Mouse (Mus musculus): ENCODE data around the gene Txndc11. TPM values are rescaled to one million over a fixed set of nuclear protein-coding genes. Genes with fewer than 3 reads are reported as not detected.

Txndc11 gene
- total RNA-seq, 1 experiment from 2014 or later = 42.1 TPM

- DNase-seq = no peak
Measured at GRCm38 (mm10) chr16:11104905-11105304, 29.5 kb downstream of the Txndc11 start.

GRCm38 (mm10) chr16:11097301-11097700 lies 37.1 kb downstream of the Txndc11 start:
- DNase-seq = no peak

DNA sequence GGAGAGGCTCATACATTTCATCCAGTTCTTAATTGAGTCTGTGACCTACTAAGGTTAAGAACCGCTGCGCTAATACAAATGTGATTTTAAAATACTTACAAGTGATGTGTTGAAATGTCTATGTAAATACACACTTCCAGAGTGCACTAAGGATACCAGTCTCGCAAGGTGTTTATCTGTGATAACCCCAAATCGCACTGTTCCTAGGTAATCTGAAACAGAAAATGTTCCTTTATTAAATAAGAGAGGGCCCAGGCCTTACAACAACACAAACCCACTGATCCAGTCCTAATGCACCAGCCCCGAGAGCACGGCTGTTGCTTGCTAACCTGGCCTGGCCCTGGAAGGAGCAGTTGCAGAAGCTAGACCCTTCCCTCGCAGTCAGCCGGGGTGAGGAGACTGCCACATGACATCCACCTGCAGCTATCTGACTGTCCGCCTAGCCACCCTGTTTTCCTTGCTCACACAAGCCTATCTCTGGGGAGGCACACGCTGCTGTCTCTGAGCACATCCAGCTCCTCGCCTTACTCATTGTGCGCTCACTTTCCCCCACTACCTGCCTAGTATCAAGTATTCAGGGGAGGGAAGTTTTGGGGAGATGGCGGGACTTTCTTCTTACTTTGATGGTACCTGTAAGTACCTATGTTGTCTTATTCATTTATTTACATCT lies 40.6 kb downstream of the Txndc11 start:
- no peak for DNase-seq

DNA sequence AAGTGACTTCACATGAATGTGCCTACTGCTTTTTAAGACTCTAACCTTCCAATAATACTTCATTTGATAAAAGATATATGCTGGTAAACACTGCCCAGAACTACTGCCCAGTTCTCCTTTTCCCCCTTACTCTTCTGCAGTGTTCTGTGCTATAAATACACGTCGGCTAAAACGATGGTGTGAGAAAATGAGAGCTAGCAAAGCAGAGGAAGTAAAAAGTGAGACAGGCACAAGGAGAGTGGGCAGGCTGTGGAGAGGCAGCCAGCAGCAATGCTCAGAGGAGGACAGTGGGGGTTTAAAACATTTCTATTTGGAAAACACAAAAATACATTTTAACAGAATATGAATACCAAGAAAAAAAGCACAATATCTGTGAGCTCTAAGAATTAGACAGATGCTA lies 41.9 kb downstream of the Txndc11 start:
- DNase-seq = no peak

DNA sequence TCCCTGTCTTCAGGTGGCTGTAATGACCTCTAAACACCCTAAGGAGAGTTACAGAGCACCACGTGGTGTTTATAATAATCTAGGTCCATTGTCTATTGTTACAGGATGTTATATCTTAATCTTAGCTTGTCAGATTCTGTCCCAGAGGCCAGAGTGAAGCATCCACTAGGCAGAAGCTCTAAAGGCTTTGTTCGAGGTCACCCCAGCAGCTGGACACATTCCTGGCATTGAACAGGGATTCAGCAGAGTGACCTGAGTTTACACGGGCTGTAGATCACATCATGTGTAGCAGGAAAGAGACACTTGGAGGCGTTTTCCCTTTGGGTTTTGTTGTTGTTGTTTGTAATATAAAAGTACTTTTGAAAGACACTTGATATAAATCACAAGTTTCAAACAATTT lies 42.4 kb downstream of the Txndc11 start:
- DNase-seq = peak; percentile 40

DNA sequence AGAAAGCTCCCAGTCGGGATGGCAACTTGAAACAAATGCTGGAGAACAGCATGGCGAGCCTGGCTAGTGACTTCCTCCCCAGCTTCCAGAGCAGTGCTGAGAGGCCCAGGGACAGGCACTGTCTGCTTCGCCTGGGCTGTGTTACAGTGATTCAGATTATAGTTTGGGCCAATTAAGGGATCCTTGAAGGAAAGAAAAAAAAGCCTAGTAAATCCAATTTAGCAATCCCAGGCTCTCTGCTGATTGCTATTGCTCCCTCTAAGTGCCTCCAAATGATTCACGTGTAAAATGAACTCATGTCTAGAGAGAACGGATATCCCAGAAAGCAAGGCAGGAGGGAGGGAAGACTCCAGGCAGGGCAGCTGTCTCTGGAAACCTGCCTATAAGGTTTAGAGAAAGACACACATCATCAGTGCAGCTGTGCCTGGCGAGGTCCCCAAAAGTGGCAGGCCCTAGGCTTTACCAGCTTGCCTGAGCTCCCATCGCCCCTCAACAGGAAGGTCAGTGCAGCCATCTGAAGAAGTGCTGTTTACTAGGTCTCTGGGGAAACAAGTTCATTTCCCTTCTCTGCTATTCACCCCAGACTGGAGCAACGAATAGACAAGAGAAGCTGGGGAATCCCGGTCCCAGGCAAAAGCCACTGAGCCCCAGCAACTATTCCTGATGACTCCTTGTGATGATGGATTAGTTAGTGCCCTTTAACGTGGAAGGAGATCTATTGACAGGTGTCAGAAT lies 43.4 kb downstream of the Txndc11 start:
- DNase-seq = peak; percentile 19

- DNase-seq = no peak
Measured at GRCm38 (mm10) chr16:11086856-11087588, 47.4 kb downstream of the Txndc11 start.

GRCm38 (mm10) chr16:11086299-11086698 lies 48.2 kb downstream of the Txndc11 start:
- no peak for DNase-seq

DNA sequence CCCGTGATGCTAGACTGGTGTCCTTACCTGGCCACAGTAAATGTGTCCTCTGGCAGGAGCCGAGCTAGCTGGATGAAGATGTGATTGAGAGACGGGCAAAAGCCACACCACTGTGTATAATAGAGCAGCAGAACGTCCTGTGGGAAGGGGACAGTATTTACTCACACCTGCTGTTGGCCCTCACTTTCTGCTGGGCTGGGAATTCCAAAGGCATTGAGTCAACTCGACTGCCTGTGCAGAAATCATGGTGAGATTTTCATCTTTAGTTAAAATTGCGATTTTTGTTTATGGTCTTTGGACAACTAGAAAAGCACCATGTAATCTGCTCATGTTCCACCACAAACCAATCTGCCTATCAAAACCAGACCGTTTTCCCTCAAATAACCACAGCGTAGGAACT lies 50.3 kb downstream of the Txndc11 start:
- no peak for DNase-seq

GRCm38 (mm10) chr16:11078216-11078869 lies 56.1 kb downstream of the Txndc11 start:
- DNase-seq = no peak

- DNase-seq = no peak
Measured at GRCm38 (mm10) chr16:11077601-11078201, 56.7 kb downstream of the Txndc11 start.

DNA sequence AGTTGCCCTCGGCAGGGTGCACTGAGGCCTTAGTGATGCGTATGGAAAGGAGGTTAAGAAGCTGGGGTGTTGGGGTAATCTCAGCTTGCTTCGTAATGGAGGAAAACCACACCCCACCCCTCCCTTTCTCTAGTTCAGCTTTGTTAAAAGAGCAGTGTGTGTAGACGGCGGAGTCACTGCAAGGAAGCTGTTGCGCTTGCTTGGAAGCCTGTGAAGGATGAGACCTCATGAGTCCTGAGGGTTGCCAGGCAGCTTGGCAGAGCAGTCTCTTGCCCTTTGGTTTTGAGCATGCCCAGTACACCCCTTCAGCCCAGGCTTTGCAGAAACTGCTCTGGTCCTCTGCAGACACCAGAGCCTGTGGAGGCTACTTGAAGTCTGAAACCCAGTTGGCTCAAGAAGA lies 61.4 kb downstream of the Txndc11 start:
- DNase-seq = peak; percentile 62

DNA sequence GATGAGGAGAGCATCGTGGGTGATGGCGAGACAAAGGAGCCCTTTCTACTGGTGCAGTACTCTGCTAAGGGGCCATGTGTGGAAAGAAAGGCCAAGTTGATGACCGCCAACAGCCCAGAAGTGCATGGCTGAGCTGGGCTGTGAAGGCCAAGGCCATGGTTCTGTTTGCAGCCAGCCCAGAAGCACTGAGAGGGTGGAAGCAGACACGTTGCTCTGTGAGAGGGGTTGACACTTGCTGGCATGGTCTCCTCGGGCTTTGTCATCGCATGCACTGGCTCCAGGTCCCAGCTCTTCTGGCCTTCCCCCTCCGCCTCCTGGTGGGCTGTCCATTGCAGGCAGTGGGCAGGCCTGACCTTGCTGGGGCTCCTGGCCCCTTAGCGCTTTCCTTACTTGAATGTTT lies 62.0 kb downstream of the Txndc11 start:
- peak; percentile 76 for DNase-seq

GRCm38 (mm10) chr16:11071887-11072286 lies 62.6 kb downstream of the Txndc11 start:
- no peak for DNase-seq

- peak; percentile 58 for DNase-seq
Measured at GRCm38 (mm10) chr16:11071176-11071575, 63.3 kb downstream of the Txndc11 start.

GRCm38 (mm10) chr16:11069710-11070420 lies 64.6 kb downstream of the Txndc11 start:
- DNase-seq = peak; percentile 50

DNA sequence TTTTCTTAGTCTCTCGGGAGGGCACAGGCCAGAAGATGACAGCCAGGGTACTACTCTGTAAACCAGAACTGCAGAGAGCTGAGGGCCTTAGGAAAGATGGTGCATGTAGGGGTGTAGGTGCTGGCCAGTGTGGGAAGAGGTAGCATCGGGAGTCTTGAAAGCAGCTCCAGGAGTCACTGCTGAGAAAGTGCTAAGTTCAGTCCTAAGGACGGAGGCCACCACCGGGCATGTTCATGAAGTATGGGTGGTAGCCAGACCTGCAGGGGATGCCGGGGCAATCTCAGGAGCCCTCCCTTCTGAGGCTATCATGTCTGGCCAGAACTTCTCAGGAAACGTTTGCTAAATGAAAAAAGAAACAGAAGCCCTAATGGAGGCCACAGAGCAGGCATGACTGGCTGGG lies 65.2 kb downstream of the Txndc11 start:
- no peak for DNase-seq

DNA sequence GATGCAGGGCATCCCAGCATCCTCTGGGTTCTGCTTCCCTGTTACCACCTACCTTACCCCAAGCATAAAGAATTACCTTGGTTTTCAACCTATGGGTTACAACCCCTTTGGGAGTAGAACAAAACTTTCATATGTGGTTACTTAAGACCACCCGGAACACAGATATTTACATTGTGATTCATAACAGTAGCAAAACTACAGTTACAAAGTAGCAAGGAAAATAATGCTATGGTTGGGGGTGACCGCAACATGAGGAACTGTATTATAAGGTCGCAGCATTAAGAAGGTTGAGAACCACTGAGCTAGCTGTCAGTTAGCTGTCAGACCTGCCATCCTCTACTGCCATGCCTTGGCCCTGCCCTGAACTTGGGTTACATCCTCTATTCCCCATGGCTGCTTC lies 65.8 kb downstream of the Txndc11 start:
- DNase-seq = no peak

GRCm38 (mm10) chr16:11066833-11067191 lies 67.6 kb downstream of the Txndc11 start:
- DNase-seq = peak; percentile 68

DNA sequence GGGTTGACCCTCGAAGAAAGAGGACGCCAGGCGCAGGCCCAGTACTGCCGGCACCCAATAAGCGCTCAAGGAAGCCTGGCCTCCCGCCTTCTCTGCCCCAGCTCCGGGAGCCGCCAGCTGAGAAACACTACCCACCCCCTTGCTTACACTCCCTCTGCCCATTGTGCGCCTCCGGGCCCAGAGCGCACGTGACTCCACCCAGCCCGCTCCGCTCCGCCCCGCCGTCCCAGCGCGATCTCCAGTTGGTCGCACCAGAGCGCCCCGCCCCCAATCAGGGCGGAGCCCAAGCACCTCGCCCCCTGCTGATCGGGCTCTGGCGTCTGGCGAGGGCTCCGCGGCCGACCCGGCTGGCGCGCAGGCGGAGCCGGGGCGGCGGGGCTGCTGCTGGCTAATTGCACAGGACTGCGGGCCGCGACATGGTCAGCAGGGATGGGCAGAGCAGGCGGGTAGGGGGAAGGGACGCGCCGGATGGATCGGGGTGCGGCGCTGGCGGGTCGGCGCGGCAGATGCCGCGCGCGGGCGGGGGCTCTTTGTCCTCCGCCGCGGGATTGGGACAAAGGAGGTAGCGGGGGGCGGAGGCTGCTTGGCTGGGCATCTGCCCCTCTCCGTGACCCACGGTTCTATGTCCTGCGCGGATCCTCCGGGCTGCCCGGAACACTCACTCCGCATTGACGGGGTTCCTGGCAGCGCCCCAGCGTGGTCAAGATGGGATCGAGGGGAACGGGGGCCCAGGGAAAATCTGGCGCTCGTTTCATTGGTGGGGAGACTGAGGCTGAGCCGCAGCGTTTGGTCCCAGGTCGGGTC lies 68.2 kb downstream of the Txndc11 start, which contains the start of gene Litaf:
TSS of gene Litaf (minus strand) at position 129 of the 804 bp plus-strand sequence.
- peak; percentile 99 for DNase-seq

DNA sequence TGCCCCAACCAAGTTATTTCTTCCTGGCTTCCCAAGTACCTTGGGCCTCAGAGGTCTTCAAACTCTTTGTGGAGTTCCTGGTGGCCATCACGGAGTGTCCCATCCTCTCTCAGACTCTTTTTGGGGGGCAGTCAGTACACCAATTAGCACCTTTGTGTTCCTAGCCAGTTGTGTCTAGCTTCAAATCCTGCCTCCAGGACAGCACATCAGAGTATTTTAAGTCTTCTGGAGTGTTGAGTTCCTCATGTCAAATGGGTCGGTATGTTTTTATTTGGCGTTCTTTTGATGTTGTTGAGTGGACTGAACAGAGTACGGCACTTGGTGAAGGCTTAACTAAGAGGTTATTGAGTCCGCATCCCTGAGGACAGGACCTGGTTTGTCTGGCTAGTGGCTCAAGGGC lies 69.0 kb downstream of the Txndc11 start:
- no peak for DNase-seq
